Mouse (Mus musculus) CH12.LX (cell line): ENCODE data around the gene Itsn1. TPM values are rescaled to one million over a fixed set of nuclear protein-coding genes. Genes with fewer than 3 reads are reported as not detected.

ENCODE experiments used
- DNase-seq: peaks from one replicate; pipeline ENCODE4 v3.0.0-alpha.2; 2013; ENCODE audit errors: extremely low read depth
- H3K27ac ChIP-seq: 2 replicates; pipeline ENCODE4 v1.5.1; 2012; ENCODE audit warnings: low read depth, mild to moderate bottlenecking, control low read depth, moderate library complexity; ENCODE audit not compliant: insufficient read depth
- H3K27me3 ChIP-seq: replicated peaks from 2 replicates; pipeline ENCODE3; 2012; ENCODE audit warnings: inconsistent platforms
- H3K36me3 ChIP-seq, 2 experiments: replicated peaks in 1 of 2; 2 replicates each; pipeline versions ENCODE3 to v1.6.1; 2012; ENCODE audit warnings: inconsistent platforms in 1 of 2, low read length in 1 of 2, mild to moderate bottlenecking in 1 of 2, mixed read lengths in 1 of 2, moderate library complexity in 1 of 2; ENCODE audit not compliant: control insufficient read depth in 1 of 2, insufficient read depth in 1 of 2
- H3K4me1 ChIP-seq, 2 experiments: 2 replicates each; pipeline ENCODE4 v1.6.1; 2012; ENCODE audit warnings: inconsistent platforms in 1 of 2, moderate library complexity in 1 of 2; ENCODE audit not compliant: insufficient read depth in 2 of 2, control insufficient read depth in 1 of 2
- H3K4me2 ChIP-seq: 2 replicates; pipeline ENCODE4 v1.6.1; 2012; ENCODE audit warnings: low read depth, mild to moderate bottlenecking, control low read depth; ENCODE audit not compliant: poor library complexity, insufficient read depth, severe bottlenecking
- H3K4me3 ChIP-seq, 3 experiments: fragments of 150-350 bp in 1 of 3; sonication (generic) in 1 of 3; replicated peaks in 1 of 3; 2 replicates each; pipeline versions ENCODE3 to v1.5.1; 2011 to 2012; ENCODE audit warnings: low read depth in 2 of 3, low read length in 2 of 3, mild to moderate bottlenecking in 2 of 3, moderate library complexity in 2 of 3, control low read depth in 1 of 3, improper control_type of control experiment in 1 of 3, inconsistent platforms in 1 of 3, mixed read lengths in 1 of 3; ENCODE audit not compliant: poor library complexity in 1 of 3
- H3K79me2 ChIP-seq: replicated peaks from 2 replicates; pipeline ENCODE4 v1.6.1; 2012; ENCODE audit warnings: mild to moderate bottlenecking, moderate library complexity; ENCODE audit not compliant: control insufficient read depth, poor library complexity, insufficient read depth, severe bottlenecking; ENCODE audit errors: extremely low read depth
- H3K9ac ChIP-seq: 2 replicates; pipeline ENCODE4 v1.6.1; 2012; ENCODE audit warnings: low read depth, mild to moderate bottlenecking, control low read depth, moderate library complexity; ENCODE audit not compliant: insufficient read depth
- H3K9me3 ChIP-seq: replicated peaks from 2 replicates; pipeline ENCODE3; 2012; ENCODE audit warnings: low read length, inconsistent platforms, mixed read lengths
- BHLHE40 ChIP-seq: IDR thresholded peaks from 2 replicates; pipeline ENCODE4 v1.6.1; 2011; ENCODE audit warnings: mild to moderate bottlenecking, low read depth, low read length, improper control_type of control experiment
- CHD1 ChIP-seq: IDR thresholded peaks from 2 replicates; pipeline ENCODE4 v1.6.1; 2012; ENCODE audit warnings: low read depth, low read length, improper control_type of control experiment, inconsistent platforms
- E2F4 ChIP-seq: IDR thresholded peaks from 2 replicates; pipeline ENCODE4 v1.6.1; 2011; ENCODE audit warnings: low read depth, low read length, improper control_type of control experiment; ENCODE audit not compliant: insufficient replicate concordance
- ETS1 ChIP-seq: conservative IDR thresholded peaks from 2 replicates; pipeline ENCODE4 v1.6.1; 2012; ENCODE audit warnings: low read depth, mild to moderate bottlenecking, inconsistent platforms, low read length, improper control_type of control experiment, moderate library complexity
- IRF4 ChIP-seq: IDR thresholded peaks from 2 replicates; pipeline ENCODE4 v1.6.1; 2014; ENCODE audit warnings: low read depth, mild to moderate bottlenecking, inconsistent platforms, low read length, improper control_type of control experiment
- JUN ChIP-seq: IDR thresholded peaks from 2 replicates; pipeline ENCODE4 v1.6.1; 2011; ENCODE audit warnings: low read depth, mild to moderate bottlenecking, low read length, improper control_type of control experiment, moderate library complexity; ENCODE audit not compliant: insufficient read depth
- MAFK ChIP-seq: IDR thresholded peaks from 2 replicates; pipeline ENCODE4 v1.6.1; 2011; ENCODE audit warnings: low read length, improper control_type of control experiment; ENCODE audit not compliant: insufficient replicate concordance
- MAX ChIP-seq: IDR thresholded peaks from 2 replicates; pipeline ENCODE4 v1.6.1; 2011; ENCODE audit warnings: low read length, improper control_type of control experiment
- MAZ ChIP-seq: IDR thresholded peaks from 2 replicates; pipeline ENCODE4 v1.6.1; 2012; ENCODE audit warnings: low read depth, mild to moderate bottlenecking, inconsistent platforms, low read length, improper control_type of control experiment, moderate library complexity
- MEF2A ChIP-seq: IDR thresholded peaks from 2 replicates; pipeline ENCODE4 v1.6.1; 2014; ENCODE audit warnings: low read depth, mild to moderate bottlenecking, inconsistent platforms, low read length, improper control_type of control experiment, borderline replicate concordance
- MXI1 ChIP-seq: IDR thresholded peaks from 2 replicates; pipeline ENCODE4 v1.6.1; 2011; ENCODE audit warnings: mild to moderate bottlenecking, low read depth, low read length, improper control_type of control experiment
- POLR2AphosphoS2 ChIP-seq: IDR thresholded peaks from 2 replicates; pipeline ENCODE4 v1.6.1; 2011; ENCODE audit warnings: low read depth, low read length, improper control_type of control experiment
- SIN3A ChIP-seq: IDR thresholded peaks from 2 replicates; pipeline ENCODE4 v1.6.1; 2012; ENCODE audit warnings: low read length, improper control_type of control experiment, inconsistent platforms
- SMC3 ChIP-seq: IDR thresholded peaks from 2 replicates; pipeline ENCODE4 v1.6.1; 2011; ENCODE audit warnings: low read depth, low read length, improper control_type of control experiment
- TBP ChIP-seq: conservative IDR thresholded peaks from 2 replicates; pipeline ENCODE4 v1.6.1; 2011; ENCODE audit warnings: low read depth, low read length, improper control_type of control experiment
- TCF12 ChIP-seq: IDR thresholded peaks from 2 replicates; pipeline ENCODE4 v1.6.1; 2014; ENCODE audit warnings: low read depth, mild to moderate bottlenecking, inconsistent platforms, low read length, improper control_type of control experiment
- USF1 ChIP-seq: IDR thresholded peaks from 2 replicates; pipeline ENCODE4 v1.6.1; 2014; ENCODE audit warnings: low read depth, mild to moderate bottlenecking, inconsistent platforms, low read length, improper control_type of control experiment
- USF2 ChIP-seq: conservative IDR thresholded peaks from 2 replicates; pipeline ENCODE4 v1.6.1; 2011; ENCODE audit warnings: low read depth, low read length, improper control_type of control experiment
- ZC3H11A ChIP-seq: IDR thresholded peaks from 2 replicates; pipeline ENCODE4 v1.6.1; 2012; ENCODE audit warnings: low read depth, mild to moderate bottlenecking, inconsistent platforms, low read length, improper control_type of control experiment
- ZKSCAN1 ChIP-seq: IDR thresholded peaks from 2 replicates; pipeline ENCODE4 v1.6.1; 2012; ENCODE audit warnings: low read depth, inconsistent platforms, low read length, improper control_type of control experiment, borderline replicate concordance
- ZMIZ1 ChIP-seq: IDR thresholded peaks from 2 replicates; pipeline ENCODE4 v1.6.1; 2012; ENCODE audit warnings: low read depth, mild to moderate bottlenecking, inconsistent platforms, low read length, improper control_type of control experiment
- dilution Hi-C: fragments of 300-500 bp; cut with MboI; formaldehyde crosslinking; loops from 2 replicates; pipeline ENCODE4 v1.14.3; 2020; ENCODE audit warnings: low sequenced_read_pairs; ENCODE audit not compliant: extremely low pct_unique_long_range_greater_than_20kb, extremely low pct_ligation_motif_present
- in situ Hi-C: fragments of 300-500 bp; cut with MboI; formaldehyde crosslinking; loops from 3 replicates; pipeline ENCODE4 v1.14.3; 2019; ENCODE audit warnings: low sequenced_read_pairs, low pct_ligation_motif_present, low pct_unique_long_range_greater_than_20kb, mixed read lengths
- polyA plus RNA-seq: library from polyadenylated mRNA; unstranded; fragments of >175 nt; gene quantifications from 2 replicates; pipeline ENCODE4 v1.2.1, GENCODE M21; 2012; ENCODE audit warnings: low read depth; ENCODE audit not compliant: insufficient read length
- total RNA-seq, 2 experiments: library from RNA; depleted of rRNA; stranded (reverse); fragments of 300-350 nt in 1 of 2; fragments of >200 nt in 1 of 2; gene quantifications; 2 replicates each; pipeline ENCODE4 v1.2.3; 2012 to 2014

Gene Itsn1
- total and polyA plus RNA-seq, 3 experiments = 32.5 to 54.5 (median 46.3) TPM

DNA sequence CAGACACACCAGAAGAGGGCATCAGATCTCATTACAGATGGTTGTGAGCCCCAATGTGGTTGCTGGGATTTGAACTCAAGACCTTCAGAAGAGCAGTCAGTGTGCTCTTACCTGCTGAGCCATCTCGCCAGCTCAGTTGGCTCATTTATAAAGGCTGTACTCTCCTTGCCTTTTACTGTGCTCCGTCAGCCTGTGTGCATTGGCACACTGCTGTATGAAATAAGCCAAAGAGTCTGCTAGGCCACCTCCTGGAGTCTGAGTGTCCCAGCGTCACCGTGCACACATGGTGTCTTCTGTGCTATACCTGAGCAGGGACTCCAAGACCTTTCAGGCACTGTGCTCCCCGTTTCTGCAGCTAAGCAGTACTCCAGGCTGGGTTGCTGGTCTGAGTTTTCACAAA is 40.8 kb downstream of the Itsn1 start:
- in situ Hi-C loops = no loop called here
- TF ChIP-seq CHD1 = no peak
- TF ChIP-seq ZMIZ1 = no peak
- TF ChIP-seq ZC3H11A = no peak
- TF ChIP-seq IRF4 = no peak
- TF ChIP-seq TCF12 = no peak
- no peak for TF ChIP-seq ZKSCAN1
- no peak for TF ChIP-seq JUN
- TF ChIP-seq POLR2AphosphoS2 = no peak
- no peak for TF ChIP-seq MAFK
- TF ChIP-seq BHLHE40 = no peak
- no peak for TF ChIP-seq E2F4
- no peak overlapping the region for H3K4me2 ChIP-seq
- dilution Hi-C loops = no loop called here
- no peak overlapping the region for H3K27ac ChIP-seq
- H3K9ac ChIP-seq = no peak overlapping the region
- H3K4me1 ChIP-seq = peaks cover 0 to 19% of the 10 kb centered on the region in 2 experiments; a peak in 2 of 4 replicates
- DNase-seq = no peak
- H3K9me3 ChIP-seq = no peaks in the 10 kb centered on the region
- no peak overlapping the region for H3K4me3 ChIP-seq
- peaks cover 0 to 11% of the 10 kb centered on the region in 2 experiments for H3K36me3 ChIP-seq
- peaks cover 14% of the 10 kb centered on the region for H3K79me2 ChIP-seq
- H3K27me3 ChIP-seq = no peaks in the 10 kb centered on the region

DNA sequence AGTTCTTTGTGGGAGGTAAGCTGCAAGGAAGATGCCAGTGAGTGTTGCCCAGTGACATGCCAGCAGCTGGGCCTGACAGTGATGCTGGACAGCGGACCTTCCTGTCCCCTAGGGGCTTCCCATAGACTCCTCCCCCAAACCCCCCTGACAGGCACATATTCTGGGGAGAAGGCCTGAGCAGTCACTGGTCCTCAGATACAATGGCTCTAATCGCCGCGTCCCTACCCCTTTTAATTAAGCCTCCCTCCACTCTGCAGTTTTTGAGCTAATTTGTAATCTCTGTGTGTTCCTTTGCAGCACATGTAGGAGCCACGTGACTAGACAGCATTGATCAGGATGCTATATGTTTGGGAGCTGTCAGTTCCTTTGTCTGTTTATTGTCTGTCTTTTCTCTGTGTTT is 41.6 kb downstream of the Itsn1 start:
- H3K4me3 ChIP-seq = no peak overlapping the region
- H3K9ac ChIP-seq = no peak overlapping the region
- in situ Hi-C loops = no loop called here
- H3K4me1 ChIP-seq = peaks cover 0 to 19% of the 10 kb centered on the region in 2 experiments; a peak in 2 of 4 replicates
- H3K9me3 ChIP-seq = no peaks in the 10 kb centered on the region
- H3K4me2 ChIP-seq = no peak overlapping the region
- H3K36me3 ChIP-seq = peaks cover 0 to 11% of the 10 kb centered on the region in 2 experiments
- H3K79me2 ChIP-seq = peaks cover 14% of the 10 kb centered on the region
- TF ChIP-seq ETS1 (no peak), SMC3 (no peak), MXI1 (no peak), ZC3H11A (no peak), MAX (no peak), MAZ (no peak), MEF2A (no peak), USF2 (no peak), SIN3A (no peak), MAFK (no peak), IRF4 (no peak), TBP (no peak), BHLHE40 (no peak), USF1 (no peak)
- dilution Hi-C loops = no loop called here
- no peak overlapping the region for H3K27ac ChIP-seq
- no peak for DNase-seq
- no peaks in the 10 kb centered on the region for H3K27me3 ChIP-seq
